Mouse (Mus musculus): ENCODE measurements around the gene Twnk.
A peak's percentile ranks its signal among the peaks of the same experiment; 100 is the strongest.

- TF ChIP-seq CTCF (IDR thresholded peaks at IDR 0.05; ENCODE audit: low read depth) (peak; percentile 87), EP300 (IDR thresholded peaks at IDR 0.05; ENCODE audit: low read depth) (no peak)
These were observed 26.3 kb downstream of the Twnk start for GRCm38 (mm10) chr19:45031780-45032179.

All from liver, embryonic 14.5 days (tissue).